Mouse (Mus musculus) liver, adult 2 months (tissue): ENCODE data around the gene Kat6b.

ENCODE experiments used
- CTCF ChIP-seq: fragments of 200-500 bp; IDR thresholded peaks from 2 replicates; pipeline ENCODE4 v1.5.1; 2011; ENCODE audit warnings: low read depth, low read length, control low read depth
- POLR2A ChIP-seq: fragments of 200-500 bp; IDR thresholded peaks from 2 replicates; pipeline ENCODE4 v1.6.1; 2011; ENCODE audit warnings: low read length, control low read depth; ENCODE audit not compliant: insufficient read depth; ENCODE audit errors: extremely low read depth

DNA sequence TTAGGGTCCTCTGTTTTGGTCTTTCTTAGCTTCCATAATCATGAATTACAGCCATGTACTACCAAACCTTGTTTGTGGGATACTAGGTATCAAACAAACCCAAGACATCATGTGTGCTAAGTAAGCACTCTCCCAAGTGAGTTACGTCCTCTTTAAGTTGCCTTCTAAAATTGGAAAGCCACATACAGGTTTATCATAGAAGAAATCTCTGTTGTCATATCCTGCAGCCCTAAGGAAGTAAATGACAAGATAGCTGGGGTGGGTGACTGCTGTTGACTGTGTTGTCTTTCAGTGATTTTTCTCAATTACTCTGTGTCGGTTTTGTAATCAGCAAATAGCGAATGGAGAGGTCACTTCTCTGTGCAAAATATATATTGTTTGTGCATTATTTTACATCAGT is 58.5 kb downstream of the Kat6b start:
- TF ChIP-seq POLR2A (no peak), CTCF (no peak)
